Mouse (Mus musculus) neural tube, postnatal 0 days (tissue): ENCODE measurements around the gene Bpifb9b. TPM values are rescaled to one million over a fixed set of nuclear protein-coding genes. Genes with fewer than 3 reads are reported as not detected.

Source experiments
- polyA plus RNA-seq: library from polyadenylated mRNA; unstranded; fragments of >200 nt; fragmentation: Nextera tagmentation; extraction: Ambion mirVana; gene quantifications from 2 replicates; pipeline ENCODE4 v1.2.1, GENCODE M21; 2015

Gene Bpifb9b
- not detected in 2 replicates for polyA plus RNA-seq

GRCm38 (mm10) chr2:154306927-154307326 is at the start of gene Bpifb9b:
Gene Bpifb9b, plus strand, starts transcription at chr2:154307227.

GRCm38 (mm10) chr2:154257554-154257953 is 49.5 kb upstream of the Bpifb9b start, which contains the start of gene Bpifb9a:
Gene Bpifb9a, plus strand, starts transcription at chr2:154257854.

Other genes with a start within 250 kb of the Bpifb9b start
- gene Bpifa3, start 176.9 kb upstream of the Bpifb9b start, polyA plus RNA-seq: not detected in 2 replicates
- 0.14 and 0.34 TPM in 2 replicates for gene Bpifa1, start 164.3 kb upstream of the Bpifb9b start, polyA plus RNA-seq
- gene Bpifa5, start 144.6 kb upstream of the Bpifb9b start, polyA plus RNA-seq: 0.18 TPM in 1 of 2 replicates, not detected in the other
- 0.18 and 0.23 TPM in 2 replicates for gene Bpifb1, start 116.4 kb upstream of the Bpifb9b start, polyA plus RNA-seq
- gene Bpifb5, start 83.5 kb upstream of the Bpifb9b start, polyA plus RNA-seq: 0.28 and 0.39 TPM in 2 replicates
- gene Bpifb9a, start 49.4 kb upstream of the Bpifb9b start, polyA plus RNA-seq: not detected in 2 replicates
- 8.5 and 14.1 TPM in 2 replicates for gene Cdk5rap1, start 65.8 kb downstream of the Bpifb9b start, polyA plus RNA-seq
- gene Snta1, start 100.9 kb downstream of the Bpifb9b start, polyA plus RNA-seq: 25.7 and 27.5 TPM in 2 replicates
- gene Cbfa2t2, start 129.3 kb downstream of the Bpifb9b start, polyA plus RNA-seq: 23.4 and 27.1 TPM in 2 replicates
- gene 1700003F12Rik, start 239.9 kb downstream of the Bpifb9b start, polyA plus RNA-seq: 5.6 and 5.7 TPM in 2 replicates
- 0.15 and 0.17 TPM in 2 replicates for gene Actl10, start 244.5 kb downstream of the Bpifb9b start, polyA plus RNA-seq